Mouse (Mus musculus): Measurements from ENCODE around the gene Slc1a3. TPM values are rescaled to one million over a fixed set of nuclear protein-coding genes. Genes with fewer than 3 reads are reported as not detected.

Gene Slc1a3
- polyA plus RNA-seq, 1 experiment from 2014 or later: 24.5 TPM

GRCm38 (mm10) chr15:8661856-8662255 lies 48.7 kb downstream of the Slc1a3 start:
- Histone ChIP-seq H3K27ac (ENCODE audit: low read depth) (no peak overlapping the region), H3K9ac (no peak overlapping the region), H3K27me3 (ENCODE audit: insufficient read depth, low read length) (no peaks in the 10 kb centered on the region), H3K9me3 (ENCODE audit: low read depth, low read length) (no peaks in the 10 kb centered on the region), H3K4me1 (ENCODE audit: insufficient read depth) (peaks cover 21% of the 10 kb centered on the region), H3K36me3 (ENCODE audit: insufficient read depth) (no peaks in the 10 kb centered on the region), H3K4me2 (no peak overlapping the region), H3K4me3 (ENCODE audit: low read depth, low read length) (no peak overlapping the region)
- ATAC-seq (ENCODE audit: insufficient read depth) (no peak), DNase-seq (no peak)
- WGBS: 52% methylated on average over 6 of the region's 6 CpGs
- TF ChIP-seq CTCF (IDR thresholded peaks at IDR 0.05; ENCODE audit: low read depth): no peak

- no peak for TF ChIP-seq CTCF (IDR thresholded peaks at IDR 0.05; ENCODE audit: low read depth)
- Histone ChIP-seq H3K9ac (no peak overlapping the region), H3K36me3 (ENCODE audit: insufficient read depth) (no peaks in the 10 kb centered on the region), H3K27ac (ENCODE audit: low read depth) (peak overlapping the region; percentile 81), H3K4me1 (ENCODE audit: insufficient read depth) (peaks cover 28% of the 10 kb centered on the region), H3K4me2 (no peak overlapping the region; the same call in 1 of the 2 replicates), H3K27me3 (ENCODE audit: insufficient read depth, low read length) (no peaks in the 10 kb centered on the region), H3K4me3 (ENCODE audit: low read depth, low read length) (no peak overlapping the region), H3K9me3 (ENCODE audit: low read depth, low read length) (no peaks in the 10 kb centered on the region)
- ATAC-seq (ENCODE audit: insufficient read depth): no peak
- no peak for DNase-seq
- 72% methylated on average over 4 of the region's 4 CpGs for WGBS
Observed at GRCm38 (mm10) chr15:8659977-8660376, 50.6 kb downstream of the Slc1a3 start.

GRCm38 (mm10) chr15:8659483-8659971 lies 51.0 kb downstream of the Slc1a3 start:
- no peak overlapping the region for H3K4me3 ChIP-seq (ENCODE audit: low read depth, low read length)
- H3K9me3 ChIP-seq (ENCODE audit: low read depth, low read length): no peaks in the 10 kb centered on the region
- DNase-seq (peak; percentile 58), ATAC-seq (ENCODE audit: insufficient read depth) (peak; percentile 35; the same call in 1 of the 2 replicates)
- no peak for TF ChIP-seq CTCF (IDR thresholded peaks at IDR 0.05; ENCODE audit: low read depth)
- peak overlapping the region; percentile 31 for H3K4me2 ChIP-seq
- H3K27me3 ChIP-seq (ENCODE audit: insufficient read depth, low read length): no peaks in the 10 kb centered on the region
- H3K27ac ChIP-seq (ENCODE audit: low read depth): peak overlapping the region; percentile 81
- no peak overlapping the region for H3K9ac ChIP-seq
- WGBS: 28% methylated on average over 8 of the region's 8 CpGs
- H3K4me1 ChIP-seq (ENCODE audit: insufficient read depth): peaks cover 28% of the 10 kb centered on the region
- H3K36me3 ChIP-seq (ENCODE audit: insufficient read depth): no peaks in the 10 kb centered on the region

- peak; percentile 91 for ATAC-seq (ENCODE audit: insufficient read depth)
- no peak for TF ChIP-seq CTCF (IDR thresholded peaks at IDR 0.05; ENCODE audit: low read depth)
- H3K36me3 ChIP-seq (ENCODE audit: insufficient read depth): no peaks in the 10 kb centered on the region
- H3K27me3 ChIP-seq (ENCODE audit: insufficient read depth, low read length): no peaks in the 10 kb centered on the region
- H3K9ac ChIP-seq: no peak overlapping the region
- no peak overlapping the region for H3K4me3 ChIP-seq (ENCODE audit: low read depth, low read length)
- peak; percentile 85 for DNase-seq
- no peak overlapping the region for H3K4me2 ChIP-seq
- 61% methylated on average over 8 of the region's 8 CpGs for WGBS
- H3K4me1 ChIP-seq (ENCODE audit: insufficient read depth): peaks cover 26% of the 10 kb centered on the region
- H3K27ac ChIP-seq (ENCODE audit: low read depth): peak overlapping the region; percentile 81
- no peaks in the 10 kb centered on the region for H3K9me3 ChIP-seq (ENCODE audit: low read depth, low read length)
Observed at GRCm38 (mm10) chr15:8658086-8658980, 52.2 kb downstream of the Slc1a3 start.

- DNase-seq (no peak), ATAC-seq (ENCODE audit: insufficient read depth) (no peak)
- H3K4me1 ChIP-seq (ENCODE audit: insufficient read depth): peaks cover 22% of the 10 kb centered on the region
- no peaks in the 10 kb centered on the region for H3K36me3 ChIP-seq (ENCODE audit: insufficient read depth)
- no peak overlapping the region for H3K4me2 ChIP-seq
- TF ChIP-seq CTCF (IDR thresholded peaks at IDR 0.05; ENCODE audit: low read depth): no peak
- 46% methylated on average over 9 of the region's 9 CpGs for WGBS
- no peaks in the 10 kb centered on the region for H3K9me3 ChIP-seq (ENCODE audit: low read depth, low read length)
- H3K27me3 ChIP-seq (ENCODE audit: insufficient read depth, low read length): no peaks in the 10 kb centered on the region
- no peak overlapping the region for H3K4me3 ChIP-seq (ENCODE audit: low read depth, low read length)
- no peak overlapping the region for H3K9ac ChIP-seq
- H3K27ac ChIP-seq (ENCODE audit: low read depth): peak overlapping the region; percentile 58; the same call in 1 of the 2 replicates
Observed at GRCm38 (mm10) chr15:8655251-8655650, 55.3 kb downstream of the Slc1a3 start.

- no peak for TF ChIP-seq CTCF (IDR thresholded peaks at IDR 0.05; ENCODE audit: low read depth)
- Histone ChIP-seq H3K4me1 (ENCODE audit: insufficient read depth) (peaks cover 7% of the 10 kb centered on the region; the same call in 1 of the 2 replicates), H3K36me3 (ENCODE audit: insufficient read depth) (no peaks in the 10 kb centered on the region), H3K4me3 (ENCODE audit: low read depth, low read length) (no peak overlapping the region), H3K9ac (no peak overlapping the region), H3K9me3 (ENCODE audit: low read depth, low read length) (no peaks in the 10 kb centered on the region), H3K27ac (ENCODE audit: low read depth) (no peak overlapping the region), H3K27me3 (ENCODE audit: insufficient read depth, low read length) (no peaks in the 10 kb centered on the region), H3K4me2 (no peak overlapping the region)
- WGBS: 72% methylated on average over 8 of the region's 8 CpGs
- DNase-seq (no peak), ATAC-seq (ENCODE audit: insufficient read depth) (no peak)
Observed at GRCm38 (mm10) chr15:8652637-8653036, 57.9 kb downstream of the Slc1a3 start.

- H3K27ac ChIP-seq (ENCODE audit: low read depth): peak overlapping the region; percentile 81
- WGBS: 48% methylated on average over 8 of the region's 8 CpGs
Observed at GRCm38 (mm10) chr15:8643997-8644692, 66.4 kb downstream of the Slc1a3 start.

More at GRCm38 (mm10) chr15:8643997-8644692, 66.4 kb downstream of the Slc1a3 start:
- Histone ChIP-seq H3K4me3 (ENCODE audit: low read depth, low read length) (no peak overlapping the region), H3K4me2 (no peak overlapping the region), H3K9me3 (ENCODE audit: low read depth, low read length) (no peaks in the 10 kb centered on the region), H3K9ac (no peak overlapping the region), H3K4me1 (ENCODE audit: insufficient read depth) (no peaks in the 10 kb centered on the region), H3K27me3 (ENCODE audit: insufficient read depth, low read length) (no peaks in the 10 kb centered on the region), H3K36me3 (ENCODE audit: insufficient read depth) (peaks cover 13% of the 10 kb centered on the region; the same call in 1 of the 2 replicates)
- ATAC-seq (ENCODE audit: insufficient read depth) (peak; percentile 57), DNase-seq (peak; percentile 59)
- no peak for TF ChIP-seq CTCF (IDR thresholded peaks at IDR 0.05; ENCODE audit: low read depth)
